Mouse (Mus musculus) thymus, adult 2 months (tissue): ENCODE results near the gene Grip1. TPM values are rescaled to one million over a fixed set of nuclear protein-coding genes. Genes with fewer than 3 reads are reported as not detected.

Experiments
- DNase-seq: peaks from one replicate; pipeline ENCODE4 v3.0.0; 2021
- H3K27ac ChIP-seq: fragments of 200-500 bp; 2 replicates; pipeline ENCODE4 v1.5.1; 2012; ENCODE audit warnings: low read length, control low read depth; ENCODE audit not compliant: control insufficient read depth, insufficient read depth
- H3K27me3 ChIP-seq: fragments of 200-500 bp; 2 replicates; pipeline ENCODE4 v1.6.1; 2012; ENCODE audit warnings: mild to moderate bottlenecking, low read length, moderate library complexity, mixed read lengths; ENCODE audit not compliant: control insufficient read depth, insufficient read depth
- H3K36me3 ChIP-seq: fragments of 200-500 bp; 2 replicates; pipeline ENCODE4 v1.6.1; 2012; ENCODE audit warnings: mild to moderate bottlenecking, low read length, moderate library complexity; ENCODE audit not compliant: control insufficient read depth, insufficient read depth
- H3K4me1 ChIP-seq: fragments of 200-500 bp; replicated peaks from 2 replicates; pipeline ENCODE4 v1.6.1; 2012; ENCODE audit warnings: low read length; ENCODE audit not compliant: control insufficient read depth, insufficient read depth
- H3K4me3 ChIP-seq: fragments of 200-500 bp; 2 replicates; pipeline ENCODE4 v1.5.1; 2012; ENCODE audit warnings: mild to moderate bottlenecking, low read length, control low read depth, moderate library complexity; ENCODE audit not compliant: control insufficient read depth, insufficient read depth
- CTCF ChIP-seq: fragments of 200-500 bp; IDR thresholded peaks from 2 replicates; pipeline ENCODE4 v1.5.1; 2012; ENCODE audit warnings: mild to moderate bottlenecking, control low read depth, low read length, moderate library complexity, borderline replicate concordance; ENCODE audit not compliant: control insufficient read depth, poor library complexity, insufficient read depth; ENCODE audit errors: extremely low read depth
- POLR2A ChIP-seq: fragments of 200-500 bp; IDR thresholded peaks from 2 replicates; pipeline ENCODE4 v1.6.1; 2012; ENCODE audit warnings: mild to moderate bottlenecking, low read length, control low read depth, moderate library complexity; ENCODE audit not compliant: control insufficient read depth, poor library complexity, insufficient read depth; ENCODE audit errors: extremely low read depth
- WGBS: fragments of 180-500 bp; shearing (Covaris S2); methylation state at CpG from one replicate; pipeline ENCODE4 v1.1.7; 2018; 5-methylcytosine and 5-hydroxymethylcytosine counted together
- polyA plus RNA-seq: library from polyadenylated mRNA; depleted of rRNA; stranded (reverse); fragments of >200 nt; gene quantifications from 2 replicates; pipeline ENCODE4 v1.2.3, GENCODE M21; 2012; rRNA removed

Grip1 gene
- polyA plus RNA-seq: 0.47 and 0.68 TPM in 2 replicates

DNA sequence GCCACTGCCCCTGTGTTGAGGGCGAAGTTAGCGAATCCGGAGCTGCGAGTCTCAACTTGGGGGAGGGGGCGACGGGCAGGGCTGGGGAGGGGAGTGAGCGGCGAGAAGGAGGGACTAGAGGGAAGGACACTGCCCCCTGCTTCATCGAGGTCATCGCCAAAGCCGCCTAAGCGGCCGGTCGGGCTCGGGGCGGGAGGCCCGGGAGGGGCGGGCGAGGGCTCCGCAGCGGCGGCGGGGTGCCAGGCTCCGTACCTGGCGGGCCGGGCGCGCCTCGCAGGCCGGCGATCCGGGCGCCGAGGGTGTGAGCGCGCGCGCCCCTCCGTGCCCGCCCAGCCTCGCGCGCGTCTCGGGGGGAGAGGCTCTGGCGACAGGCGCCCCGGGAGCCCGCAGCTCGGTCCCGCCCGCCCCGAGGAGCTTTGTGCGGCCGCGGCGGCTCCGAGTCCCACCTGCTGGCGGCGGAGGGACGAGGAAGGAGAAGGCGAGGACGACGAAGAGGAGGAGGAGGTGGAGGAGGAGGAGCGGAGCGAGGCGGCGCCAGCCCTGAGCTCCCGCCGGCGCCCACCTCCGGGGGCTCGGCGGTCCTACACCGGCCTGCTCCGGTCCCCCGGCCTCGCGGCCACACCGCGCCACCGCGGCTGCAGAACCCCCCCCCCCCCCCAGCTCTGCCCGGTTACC is at the start of gene Grip1:
Gene Grip1, plus strand, starts transcription at position 400 of the 675 bp plus-strand sequence.
- 2% methylated on average over 58 of the region's 84 CpGs for WGBS
- H3K4me1 ChIP-seq: no peaks in the 10 kb centered on the region
- no peak for DNase-seq
- H3K36me3 ChIP-seq: no peaks in the 10 kb centered on the region
- TF ChIP-seq CTCF: no peak
- peaks cover 2% of the 10 kb centered on the region for H3K27me3 ChIP-seq
- peak within 1 kb of the TSS; percentile 11 for H3K4me3 ChIP-seq
- H3K27ac ChIP-seq: no peak within 1 kb of the TSS

DNA sequence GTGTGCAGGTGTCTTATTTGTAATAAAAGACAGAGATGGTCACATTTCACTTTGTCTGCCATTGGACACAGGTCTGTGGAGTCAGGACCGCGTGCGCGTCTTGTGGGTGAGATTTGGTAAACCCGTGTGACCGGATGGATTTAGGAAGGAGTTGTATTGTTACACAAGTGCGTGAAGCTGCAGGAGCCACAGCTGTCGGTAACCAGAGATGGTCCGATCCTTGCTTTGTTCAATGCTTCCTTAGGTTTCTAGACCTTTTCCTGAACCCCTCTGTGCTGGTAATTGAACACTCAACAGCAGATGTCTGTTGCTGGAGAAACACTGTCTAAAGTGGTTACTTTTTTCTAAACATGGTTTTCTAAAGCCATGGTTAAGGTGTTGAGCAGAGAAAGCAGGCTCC is 48.5 kb upstream of the Grip1 start:
- Histone ChIP-seq H3K27ac (no peak overlapping the region), H3K27me3 (no peaks in the 10 kb centered on the region), H3K36me3 (no peaks in the 10 kb centered on the region), H3K4me3 (no peak overlapping the region), H3K4me1 (no peaks in the 10 kb centered on the region; the same call in 1 of the 2 replicates)
- TF ChIP-seq CTCF: no peak
- TF ChIP-seq POLR2A: no peak
- no peak for DNase-seq
- 97% methylated on average over 9 of the region's 9 CpGs for WGBS

DNA sequence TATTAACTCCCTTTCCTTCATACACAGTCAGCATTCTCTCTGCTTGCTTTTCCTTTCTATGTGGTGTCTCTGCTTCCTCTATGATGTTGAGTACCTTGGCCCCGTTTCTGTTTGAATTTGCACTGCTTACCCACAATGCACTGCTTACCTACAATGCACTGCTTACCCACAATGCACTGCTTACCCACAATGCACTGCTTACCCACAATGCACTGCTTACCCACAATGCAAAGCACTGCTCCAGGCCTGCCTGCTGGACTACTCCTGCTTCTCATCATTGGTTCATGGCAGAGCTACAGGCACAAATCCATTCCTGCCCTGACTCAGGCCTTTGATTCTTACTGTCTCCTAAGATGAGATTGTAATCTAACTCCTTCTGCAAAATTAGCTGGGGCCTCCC is 48.0 kb upstream of the Grip1 start:
- TF ChIP-seq POLR2A: no peak
- TF ChIP-seq CTCF: no peak
- no peaks in the 10 kb centered on the region for H3K27me3 ChIP-seq
- no peaks in the 10 kb centered on the region; the same call in 1 of the 2 replicates for H3K4me1 ChIP-seq
- no peak overlapping the region for H3K27ac ChIP-seq
- WGBS: 84% methylated on average over 1 of the region's 1 CpGs
- H3K4me3 ChIP-seq: no peak overlapping the region
- DNase-seq: no peak
- no peaks in the 10 kb centered on the region for H3K36me3 ChIP-seq

- H3K27ac ChIP-seq: no peak overlapping the region
Measured at GRCm38 (mm10) chr10:119408327-119408726, 45.3 kb upstream of the Grip1 start.

DNA sequence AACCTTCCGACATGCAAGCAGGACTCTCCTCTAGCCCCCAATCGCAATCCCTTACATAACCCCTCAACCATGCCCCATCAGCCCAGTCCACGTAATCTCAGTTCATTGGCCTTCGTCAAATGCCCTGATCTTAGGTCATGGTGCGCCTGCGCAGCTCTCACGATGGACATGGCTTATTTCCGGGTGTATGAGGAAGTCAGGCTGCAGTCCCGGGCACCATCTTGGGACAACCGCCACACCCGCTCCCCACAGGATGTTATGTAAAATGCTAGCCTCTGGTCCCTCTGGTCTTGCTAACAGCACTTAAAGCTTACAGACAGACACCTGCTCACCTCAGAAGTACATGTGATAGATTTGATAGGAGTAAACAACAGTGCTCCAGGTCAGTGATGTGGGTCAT is 40.4 kb upstream of the Grip1 start:
- Histone ChIP-seq H3K4me3 (no peak overlapping the region), H3K36me3 (no peaks in the 10 kb centered on the region), H3K27ac (no peak overlapping the region), H3K4me1 (no peaks in the 10 kb centered on the region), H3K27me3 (no peaks in the 10 kb centered on the region)
- WGBS: 98% methylated on average over 11 of the region's 11 CpGs
- no peak for DNase-seq
- TF ChIP-seq CTCF: no peak
- TF ChIP-seq POLR2A: no peak

More at GRCm38 (mm10) chr10:119408327-119408726, 45.3 kb upstream of the Grip1 start:
- 12% methylated on average over 6 of the region's 6 CpGs for WGBS
- H3K27me3 ChIP-seq: no peaks in the 10 kb centered on the region
- H3K4me1 ChIP-seq: no peaks in the 10 kb centered on the region; the same call in 1 of the 2 replicates
- no peak overlapping the region for H3K4me3 ChIP-seq
- no peak for TF ChIP-seq POLR2A
- no peak for TF ChIP-seq CTCF
- no peak for DNase-seq
- H3K36me3 ChIP-seq: no peaks in the 10 kb centered on the region

GRCm38 (mm10) chr10:119415106-119415505 is 38.5 kb upstream of the Grip1 start:
- TF ChIP-seq POLR2A (no peak), CTCF (no peak)
- no peak overlapping the region for H3K4me3 ChIP-seq
- H3K27ac ChIP-seq: no peak overlapping the region
- no peaks in the 10 kb centered on the region for H3K4me1 ChIP-seq
- no peak for DNase-seq
- no peaks in the 10 kb centered on the region for H3K27me3 ChIP-seq
- no peaks in the 10 kb centered on the region for H3K36me3 ChIP-seq
- 62% methylated on average over 4 of the region's 4 CpGs for WGBS

- Histone ChIP-seq H3K27me3 (no peaks in the 10 kb centered on the region), H3K27ac (no peak overlapping the region), H3K4me1 (no peaks in the 10 kb centered on the region), H3K4me3 (no peak overlapping the region), H3K36me3 (no peaks in the 10 kb centered on the region)
- 50% methylated on average over 6 of the region's 6 CpGs for WGBS
- TF ChIP-seq POLR2A (no peak), CTCF (no peak)
- DNase-seq: no peak
Measured at GRCm38 (mm10) chr10:119421418-119421817, 32.2 kb upstream of the Grip1 start.
